Mouse (Mus musculus): Measurements from ENCODE around the gene Rex1bd. TPM values are rescaled to one million over a fixed set of nuclear protein-coding genes. Genes with fewer than 3 reads are reported as not detected.

Rex1bd gene
- polyA plus RNA-seq, 1 experiment from 2014 or later = 148 TPM

GRCm38 (mm10) chr8:70539077-70539813 is 32.7 kb upstream of the Rex1bd start, which contains the start of gene Ell:
Gene Ell (plus strand): TSS chr8:70539457.
- peaks cover 46% of the 10 kb centered on the region for H3K4me1 ChIP-seq (replicated peaks)
- peaks cover 35% of the 10 kb centered on the region for H3K36me3 ChIP-seq
- no peaks in the 10 kb centered on the region for H3K27me3 ChIP-seq (ENCODE audit: insufficient read depth, poor library complexity, severe bottlenecking)
- peak; percentile 100 for DNase-seq (ENCODE audit: low spot score)
- no peaks in the 10 kb centered on the region for H3K9me3 ChIP-seq
- peak within 1 kb of the TSS; percentile 74 for H3K4me3 ChIP-seq
- under 1% methylated on average over 58 of the region's 58 CpGs for WGBS
- peak within 1 kb of the TSS; percentile 93 for H3K27ac ChIP-seq

- Histone ChIP-seq H3K9me3 (no peaks in the 10 kb centered on the region), H3K4me3 (peak overlapping the region; percentile 74), H3K27me3 (ENCODE audit: insufficient read depth, poor library complexity, severe bottlenecking) (no peaks in the 10 kb centered on the region), H3K36me3 (peaks cover 41% of the 10 kb centered on the region), H3K27ac (peak overlapping the region; percentile 93), H3K4me1 (replicated peaks) (peaks cover 41% of the 10 kb centered on the region)
- DNase-seq (ENCODE audit: low spot score) = peak; percentile 100
- WGBS = under 1% methylated on average over 32 of the region's 32 CpGs
Measured at GRCm38 (mm10) chr8:70538633-70539076, 32.1 kb upstream of the Rex1bd start.

- H3K27me3 ChIP-seq (ENCODE audit: insufficient read depth, poor library complexity, severe bottlenecking) = no peaks in the 10 kb centered on the region
- no peaks in the 10 kb centered on the region for H3K9me3 ChIP-seq
- peak; percentile 58 for DNase-seq (ENCODE audit: low spot score)
- H3K27ac ChIP-seq = peak overlapping the region; percentile 93
- peak overlapping the region; percentile 74 for H3K4me3 ChIP-seq
- peaks cover 35% of the 10 kb centered on the region for H3K4me1 ChIP-seq (replicated peaks)
- H3K36me3 ChIP-seq = peaks cover 46% of the 10 kb centered on the region
- 14% methylated on average over 24 of the region's 24 CpGs for WGBS
Measured at GRCm38 (mm10) chr8:70538024-70538579, 31.6 kb upstream of the Rex1bd start.

- Histone ChIP-seq H3K27ac (no peak overlapping the region), H3K36me3 (peaks cover 70% of the 10 kb centered on the region), H3K9me3 (no peaks in the 10 kb centered on the region), H3K27me3 (ENCODE audit: insufficient read depth, poor library complexity, severe bottlenecking) (no peaks in the 10 kb centered on the region), H3K4me3 (no peak overlapping the region), H3K4me1 (replicated peaks) (peaks cover 27% of the 10 kb centered on the region)
- no peak for DNase-seq (ENCODE audit: low spot score)
- 88% methylated on average over 2 of the region's 2 CpGs for WGBS
Measured at GRCm38 (mm10) chr8:70535701-70536100, 29.1 kb upstream of the Rex1bd start.

- H3K4me1 ChIP-seq (replicated peaks) = peaks cover 22% of the 10 kb centered on the region
- H3K27ac ChIP-seq = no peak overlapping the region
- H3K9me3 ChIP-seq = no peaks in the 10 kb centered on the region
- DNase-seq (ENCODE audit: low spot score) = no peak
- H3K36me3 ChIP-seq = peaks cover 75% of the 10 kb centered on the region
- no peak overlapping the region for H3K4me3 ChIP-seq
- WGBS = 95% methylated on average over 3 of the region's 3 CpGs
- H3K27me3 ChIP-seq (ENCODE audit: insufficient read depth, poor library complexity, severe bottlenecking) = no peaks in the 10 kb centered on the region
Measured at GRCm38 (mm10) chr8:70535221-70535620, 28.7 kb upstream of the Rex1bd start.

GRCm38 (mm10) chr8:70534281-70534680 is 27.7 kb upstream of the Rex1bd start:
- Histone ChIP-seq H3K9me3 (no peaks in the 10 kb centered on the region), H3K36me3 (peaks cover 84% of the 10 kb centered on the region), H3K27ac (no peak overlapping the region), H3K4me1 (replicated peaks) (peaks cover 20% of the 10 kb centered on the region), H3K27me3 (ENCODE audit: insufficient read depth, poor library complexity, severe bottlenecking) (no peaks in the 10 kb centered on the region), H3K4me3 (no peak overlapping the region)
- no peak for DNase-seq (ENCODE audit: low spot score)
- WGBS = 92% methylated on average over 12 of the region's 12 CpGs

- no peaks in the 10 kb centered on the region for H3K27me3 ChIP-seq (ENCODE audit: insufficient read depth, poor library complexity, severe bottlenecking)
- DNase-seq (ENCODE audit: low spot score) = no peak
- 85% methylated on average over 2 of the region's 2 CpGs for WGBS
Measured at GRCm38 (mm10) chr8:70530314-70530713, 23.8 kb upstream of the Rex1bd start.

GRCm38 (mm10) chr8:70529741-70530161 is 23.2 kb upstream of the Rex1bd start:
- H3K4me3 ChIP-seq = no peak overlapping the region
- peaks cover 35% of the 10 kb centered on the region for H3K4me1 ChIP-seq (replicated peaks)
- DNase-seq (ENCODE audit: low spot score) = no peak
- 95% methylated on average over 3 of the region's 3 CpGs for WGBS
- no peaks in the 10 kb centered on the region for H3K9me3 ChIP-seq
- H3K27ac ChIP-seq = no peak overlapping the region
- peaks cover 56% of the 10 kb centered on the region for H3K36me3 ChIP-seq
- H3K27me3 ChIP-seq (ENCODE audit: insufficient read depth, poor library complexity, severe bottlenecking) = no peaks in the 10 kb centered on the region

More at GRCm38 (mm10) chr8:70530314-70530713, 23.8 kb upstream of the Rex1bd start:
- Histone ChIP-seq H3K27ac (no peak overlapping the region), H3K36me3 (peaks cover 61% of the 10 kb centered on the region), H3K4me1 (replicated peaks) (peaks cover 35% of the 10 kb centered on the region), H3K4me3 (no peak overlapping the region), H3K9me3 (no peaks in the 10 kb centered on the region)

GRCm38 (mm10) chr8:70529299-70529698 is 22.7 kb upstream of the Rex1bd start:
- Histone ChIP-seq H3K27me3 (ENCODE audit: insufficient read depth, poor library complexity, severe bottlenecking) (no peaks in the 10 kb centered on the region), H3K4me1 (replicated peaks) (peaks cover 35% of the 10 kb centered on the region), H3K36me3 (peaks cover 51% of the 10 kb centered on the region), H3K9me3 (no peaks in the 10 kb centered on the region), H3K4me3 (peak overlapping the region; percentile 19; the same call in 1 of the 2 replicates), H3K27ac (no peak overlapping the region)
- DNase-seq (ENCODE audit: low spot score) = no peak
- 89% methylated on average over 5 of the region's 5 CpGs for WGBS

- Histone ChIP-seq H3K27ac (peak overlapping the region; percentile 99), H3K4me3 (peak overlapping the region; percentile 87), H3K36me3 (peaks cover 41% of the 10 kb centered on the region), H3K27me3 (ENCODE audit: insufficient read depth, poor library complexity, severe bottlenecking) (no peaks in the 10 kb centered on the region), H3K9me3 (no peaks in the 10 kb centered on the region), H3K4me1 (replicated peaks) (peaks cover 39% of the 10 kb centered on the region)
- 38% methylated on average over 13 of the region's 13 CpGs for WGBS
- DNase-seq (ENCODE audit: low spot score) = no peak
Measured at GRCm38 (mm10) chr8:70528182-70528797, 21.7 kb upstream of the Rex1bd start.

- H3K4me1 ChIP-seq (replicated peaks) = peaks cover 41% of the 10 kb centered on the region
- no peaks in the 10 kb centered on the region for H3K9me3 ChIP-seq
- H3K27ac ChIP-seq = peak within 1 kb of the TSS; percentile 99
- H3K4me3 ChIP-seq = peak within 1 kb of the TSS; percentile 87
- peaks cover 35% of the 10 kb centered on the region for H3K36me3 ChIP-seq
- peak; percentile 98 for DNase-seq (ENCODE audit: low spot score)
- no peaks in the 10 kb centered on the region for H3K27me3 ChIP-seq (ENCODE audit: insufficient read depth, poor library complexity, severe bottlenecking)
- WGBS = under 1% methylated on average over 61 of the region's 61 CpGs
Measured at GRCm38 (mm10) chr8:70527512-70528181, 21.1 kb upstream of the Rex1bd start, which contains the start of the genes Fkbp8 and Kxd1. Gene Fkbp8 (plus strand): TSS chr8:70527724. Gene Kxd1 (minus strand): TSS chr8:70527956.

- H3K4me3 ChIP-seq = peak overlapping the region; percentile 87
- peak overlapping the region; percentile 99 for H3K27ac ChIP-seq
Measured at GRCm38 (mm10) chr8:70527111-70527511, 20.6 kb upstream of the Rex1bd start.

More at GRCm38 (mm10) chr8:70527111-70527511, 20.6 kb upstream of the Rex1bd start:
- Histone ChIP-seq H3K36me3 (peaks cover 29% of the 10 kb centered on the region), H3K9me3 (no peaks in the 10 kb centered on the region), H3K4me1 (replicated peaks) (peaks cover 45% of the 10 kb centered on the region), H3K27me3 (ENCODE audit: insufficient read depth, poor library complexity, severe bottlenecking) (no peaks in the 10 kb centered on the region)
- 4% methylated on average over 8 of the region's 8 CpGs for WGBS
- DNase-seq (ENCODE audit: low spot score) = no peak

Data from hindbrain, embryonic 10.5 days (tissue).